Mouse (Mus musculus): ENCODE measurements at regions not wholly inside any gene's neighbourhood (a gene's known extent, or its start where the extent isn't known, plus 50 kb on each side); places are given as distances from the start of the nearest gene placed in this dataset.

DNA sequence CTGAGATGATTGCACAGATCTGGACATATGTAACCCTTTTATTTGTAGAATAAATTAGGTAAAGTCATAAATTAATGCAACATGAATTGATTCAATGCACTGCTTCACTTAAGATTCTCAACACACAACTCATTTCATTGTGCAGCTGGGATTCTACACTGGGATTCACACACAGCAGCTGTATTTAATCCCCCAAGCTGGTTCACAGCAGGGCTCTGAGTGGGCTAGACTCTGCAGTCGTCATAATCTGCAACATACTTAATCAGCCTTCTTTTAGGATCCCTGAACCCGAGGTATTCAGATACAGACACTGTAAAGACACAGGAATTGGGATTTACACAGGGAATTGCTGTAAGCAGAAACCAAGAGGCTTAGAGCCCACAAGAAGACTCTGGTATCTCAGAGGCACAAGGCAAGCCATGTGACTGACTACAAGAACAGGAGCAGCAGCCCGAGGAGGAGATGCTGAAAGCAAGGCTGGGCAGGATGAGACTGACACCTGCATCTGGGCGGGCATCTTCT is 135.7 kb downstream of the Raet1d start:
- no peak overlapping the region for H3K9ac ChIP-seq (ENCODE audit: low read depth, low read length)
- H3K27me3 ChIP-seq (ENCODE audit: insufficient read depth, low read length) = no peaks in the 10 kb centered on the region
- H3K36me3 ChIP-seq (ENCODE audit: insufficient read depth, low read length) = no peaks in the 10 kb centered on the region
- no peak overlapping the region for H3K4me3 ChIP-seq (replicated peaks; ENCODE audit: low read depth, low read length)
- 46% methylated on average over 4 of the region's 4 CpGs for WGBS
- H3K4me1 ChIP-seq (replicated peaks; ENCODE audit: insufficient read depth, low read length) = no peaks in the 10 kb centered on the region
- TF ChIP-seq CTCF (IDR thresholded peaks at IDR 0.05; ENCODE audit: low read depth) = no peak
- no peak overlapping the region for H3K4me2 ChIP-seq (ENCODE audit: low read length)
- no peaks in the 10 kb centered on the region for H3K9me3 ChIP-seq (replicated peaks; ENCODE audit: low read length)
- DNase-seq (ENCODE audit: low spot score) = no peak
- ATAC-seq (replicated peaks; ENCODE audit: low FRiP score, low read depth) = no peak
- H3K27ac ChIP-seq = no peak overlapping the region
